Mouse (Mus musculus): ENCODE data around the gene Cyp2c70. TPM values are rescaled to one million over a fixed set of nuclear protein-coding genes. Genes with fewer than 3 reads are reported as not detected.
"Not testable (repeated sequence)": the region's sequence is repeated elsewhere in the genome, so short reads cannot be mapped to it uniquely, and the experiment has no call there.

Gene Cyp2c70
- polyA plus RNA-seq, 1 experiment from 2014 or later: not detected

DNA sequence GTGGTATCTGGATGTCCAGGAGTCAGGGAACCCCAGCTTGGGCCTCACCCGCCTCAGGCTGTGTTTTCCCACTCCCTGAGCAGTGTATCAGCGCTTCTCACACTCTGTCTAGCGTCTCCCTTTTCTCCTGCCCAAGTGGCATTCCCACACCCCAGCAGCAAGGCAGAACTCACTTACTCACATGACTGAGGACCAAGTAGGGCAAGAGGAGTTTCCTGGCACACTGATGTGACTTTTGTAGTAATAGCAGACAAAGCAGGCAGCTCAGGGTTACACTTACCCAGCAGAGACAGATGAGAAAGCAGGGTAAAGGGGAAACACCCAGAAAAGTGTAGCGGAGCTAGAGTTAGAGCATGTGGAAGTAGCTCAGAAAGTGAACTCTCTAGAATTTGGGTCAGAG lies 8.8 kb downstream of the Cyp2c70 start:
- Histone ChIP-seq H3K4me1 (no peaks in the 10 kb centered on the region), H3K27me3 (replicated peaks) (no peaks in the 10 kb centered on the region), H3K9ac (no peak overlapping the region), H3K27ac (no peak overlapping the region), H3K9me3 (no peaks in the 10 kb centered on the region), H3K4me3 (no peak overlapping the region), H3K36me3 (no peaks in the 10 kb centered on the region), H3K4me2 (replicated peaks) (no peak overlapping the region)
- 82% methylated on average over 4 of the region's 4 CpGs for WGBS
- no peak for ATAC-seq (ENCODE audit: low FRiP score, low read depth)

DNA sequence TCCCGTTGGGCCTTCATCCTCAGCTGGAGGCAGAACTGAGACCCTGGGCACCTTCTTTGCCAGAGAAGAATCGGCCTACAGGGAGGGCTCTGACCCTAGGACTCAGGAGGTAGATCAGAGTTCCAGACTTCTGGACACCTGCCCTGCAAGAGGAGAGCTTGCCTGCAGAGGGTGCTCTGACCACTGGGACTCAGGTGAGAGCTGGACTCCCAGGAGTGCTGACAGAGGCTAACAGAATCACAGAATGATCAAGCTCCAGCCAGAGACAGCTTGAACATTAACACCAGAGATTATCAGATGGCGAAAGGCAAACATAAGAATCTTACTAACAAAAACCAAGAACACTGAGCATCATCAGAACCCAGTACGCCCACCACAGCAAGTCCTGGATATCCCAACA lies 18.7 kb downstream of the Cyp2c70 start:
- H3K27me3 ChIP-seq (replicated peaks); ATAC-seq (ENCODE audit: low FRiP score, low read depth); H3K36me3 ChIP-seq; H3K4me1 ChIP-seq; H3K4me3 ChIP-seq; H3K4me2 ChIP-seq (replicated peaks); H3K27ac ChIP-seq; H3K9ac ChIP-seq; H3K9me3 ChIP-seq: not testable (repeated sequence)
- WGBS: 85% methylated on average over 4 of the region's 4 CpGs

DNA sequence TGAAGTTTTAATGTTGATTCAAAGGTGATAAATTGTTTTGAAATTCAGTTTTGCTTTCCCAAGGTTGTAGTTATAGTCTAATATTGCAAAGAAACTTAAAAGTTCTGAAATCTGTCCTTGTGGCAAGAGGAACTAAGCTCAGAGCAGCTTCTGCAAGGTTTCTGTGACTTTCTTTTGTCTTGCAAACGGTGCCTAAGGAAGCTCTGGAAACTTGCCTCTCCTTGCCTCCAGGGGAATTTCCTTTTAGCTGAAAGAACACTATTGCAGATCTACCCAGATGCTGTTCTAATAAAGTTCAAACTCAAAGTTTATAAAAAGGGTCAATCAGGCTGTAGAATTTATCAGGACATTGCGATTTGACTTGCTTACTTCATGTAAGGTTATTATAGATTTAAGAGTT lies 60.1 kb downstream of the Cyp2c70 start:
- not testable (repeated sequence) for H3K4me1 ChIP-seq; H3K36me3 ChIP-seq; H3K4me3 ChIP-seq; H3K27ac ChIP-seq; H3K9ac ChIP-seq; H3K9me3 ChIP-seq; ATAC-seq (ENCODE audit: low FRiP score, low read depth); H3K27me3 ChIP-seq (replicated peaks); H3K4me2 ChIP-seq (replicated peaks)
- WGBS: 29% methylated on average over 2 of the region's 2 CpGs

DNA sequence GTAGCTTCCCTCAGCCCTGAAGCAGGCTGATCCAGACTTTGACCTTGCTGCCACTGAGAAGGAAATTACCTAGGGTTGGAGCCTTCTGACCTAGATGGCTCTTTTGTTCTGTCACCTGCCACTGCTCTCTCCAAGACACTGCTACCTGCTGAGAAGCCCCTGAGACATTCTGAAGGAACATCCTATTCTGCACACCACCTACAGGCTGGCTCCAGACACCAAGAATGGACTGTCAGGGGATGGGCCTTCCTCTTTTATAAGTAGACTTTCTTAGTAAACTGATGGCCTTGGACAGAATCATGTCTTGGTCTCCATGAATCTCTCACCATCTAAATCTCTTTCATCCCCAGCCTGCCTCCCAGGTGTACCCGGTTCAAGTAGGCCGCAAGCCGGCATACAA lies 62.0 kb downstream of the Cyp2c70 start:
- not testable (repeated sequence) for H3K9ac ChIP-seq; H3K36me3 ChIP-seq; H3K9me3 ChIP-seq; H3K4me3 ChIP-seq; H3K4me2 ChIP-seq (replicated peaks); ATAC-seq (ENCODE audit: low FRiP score, low read depth); H3K27me3 ChIP-seq (replicated peaks); H3K4me1 ChIP-seq; H3K27ac ChIP-seq
- WGBS: 86% methylated on average over 3 of the region's 3 CpGs

DNA sequence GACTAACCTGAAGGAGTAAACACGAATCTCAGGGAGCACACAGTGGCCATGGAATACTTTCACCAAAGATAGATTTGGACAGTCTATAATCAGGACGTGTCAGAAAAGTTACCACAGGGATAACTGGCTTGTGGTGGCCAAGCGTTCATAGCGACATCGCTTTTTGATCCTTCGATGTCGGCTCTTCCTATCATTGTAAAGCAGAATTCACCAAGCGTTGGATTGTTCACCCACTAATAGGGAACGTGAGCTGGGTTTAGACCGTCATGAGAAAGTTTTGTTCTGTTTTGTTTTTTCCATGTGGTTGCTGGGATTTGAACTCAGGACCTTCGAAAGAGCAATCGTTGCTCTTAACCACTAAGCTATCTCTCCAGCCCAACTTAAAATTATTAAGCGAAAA lies 67.5 kb downstream of the Cyp2c70 start:
- H3K9me3 ChIP-seq; H3K27me3 ChIP-seq (replicated peaks); H3K4me3 ChIP-seq; H3K4me2 ChIP-seq (replicated peaks); H3K4me1 ChIP-seq; H3K9ac ChIP-seq; H3K36me3 ChIP-seq; ATAC-seq (ENCODE audit: low FRiP score, low read depth); H3K27ac ChIP-seq: not testable (repeated sequence)
- 83% methylated on average over 13 of the region's 13 CpGs for WGBS

Other genes starting within 250 kb of the Cyp2c70 start
- not detected in 2 replicates for gene Cyp2c37, start 194.9 kb downstream of the Cyp2c70 start, polyA plus RNA-seq (2016; fragmentation: Nextera tagmentation; extraction: Ambion mirVana)
- gene Cyp2c54, start 113.5 kb downstream of the Cyp2c70 start, polyA plus RNA-seq (2016; fragmentation: Nextera tagmentation; extraction: Ambion mirVana): not detected in 2 replicates
- gene Cyp2c50, start 97.6 kb downstream of the Cyp2c70 start, polyA plus RNA-seq (2016; fragmentation: Nextera tagmentation; extraction: Ambion mirVana): not detected in 2 replicates
- 81.2 and 89.2 TPM in 2 replicates for gene Pdlim1, start 84.5 kb upstream of the Cyp2c70 start, polyA plus RNA-seq (2016; fragmentation: Nextera tagmentation; extraction: Ambion mirVana)

All from neural tube, embryonic 12.5 days (tissue).